In the genomic region with DNA sequence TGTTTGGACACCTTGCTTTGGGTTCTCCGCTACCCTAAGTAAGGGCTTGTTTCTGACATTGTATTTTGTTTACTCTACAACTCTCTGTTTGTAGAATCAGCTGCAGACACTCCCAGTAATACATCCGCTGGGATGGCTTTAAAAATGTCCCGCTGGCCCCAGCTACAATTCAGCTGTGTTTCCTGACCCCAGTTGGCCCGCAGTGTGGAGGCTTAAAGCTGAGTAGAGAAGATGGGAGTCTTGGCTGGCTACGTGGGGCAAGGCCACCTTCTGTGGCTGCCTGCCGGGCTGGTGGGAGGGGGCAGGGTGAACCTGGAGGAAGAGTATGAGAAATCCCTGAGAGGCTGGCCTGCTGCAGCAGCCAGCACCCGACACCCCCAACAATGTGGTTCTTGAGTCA, we compare ENCODE assay signal across 27 mouse cellular contexts. TPM values are rescaled to one million over a fixed set of nuclear protein-coding genes. Genes with fewer than 3 reads are reported as not detected.
DNase-seq lines count a peak whose midpoint lies in the region; ATAC-seq and TF ChIP-seq lines count a peak whose summit lies in the region.
"Had no signal": no experiment of that assay in that cellular context is flagged by ENCODE, and none has a peak within 500 bp of the region (broad histone marks: within the 10 kb centered on the region; RNA-seq: fewer than 3 reads in every experiment).

No protein-coding gene starts in this region.

- peak; percentile 73 for DNase-seq in kidney, postnatal 0 days (ENCODE audit: low spot score)
- DNase-seq in kidney, adult 9 months = no peak
- DNase-seq in urinary bladder, postnatal 14 days (ENCODE audit: low spot score) = peak; percentile 20
- no peak for DNase-seq in urinary bladder, postnatal 36 days (ENCODE audit: low spot score in 2 of 2)
- peak; percentile 54 for DNase-seq in gastrocnemius, postnatal 14 days
- no peak for DNase-seq in neural tube, embryonic 10.5 days (ENCODE audit: extremely low spot score, low spot score)
- DNase-seq in frontal cortex, postnatal 14 days (ENCODE audit: low spot score in 2 of 2) = no peak
- DNase-seq: adrenal gland, postnatal 10 days; cerebellum, adult 11 months; cerebellum, adult 9-10 months; cerebellum, postnatal 36 days; heart, postnatal 14 days; layer of hippocampus, postnatal 36 days; left cerebral cortex, postnatal 4 days; liver, embryonic 13.5 days; lung, adult 18-20 months; midbrain, embryonic 14.5 days; retina, postnatal 1 day had no signal

- no peak overlapping the region for H3K4me3 ChIP-seq in kidney, postnatal 0 days (replicated peaks; ENCODE audit: low read depth, low read length)
- no peak overlapping the region for H3K4me3 ChIP-seq in forebrain, embryonic 13.5 days
- H3K4me3 ChIP-seq: embryonic facial prominence, embryonic 12.5 days; forebrain, embryonic 15.5 days; hindbrain, embryonic 13.5 days; limb, embryonic 15.5 days; liver, embryonic 13.5 days; neural tube, embryonic 15.5 days had no signal

- no peak for TF ChIP-seq CTCF in kidney, postnatal 0 days (IDR thresholded peaks at IDR 0.05; ENCODE audit: low read depth)

- no peak for ATAC-seq in kidney, postnatal 0 days (replicated peaks; ENCODE audit: low FRiP score, low read depth)
- ATAC-seq in forebrain, embryonic 13.5 days = no peak
- ATAC-seq: forebrain, embryonic 15.5 days; intestine, embryonic 16.5 days; lung, postnatal 0 days; Patski had no signal

- intact Hi-C loops in gastrocnemius, postnatal 14 days (cut with DNase I; ENCODE audit: low total_unique reads) = no loop called here

- H3K9ac ChIP-seq in kidney, postnatal 0 days (ENCODE audit: low read depth, low read length) = no peak overlapping the region
- H3K9ac ChIP-seq in forebrain, embryonic 13.5 days = no peak overlapping the region
- H3K9ac ChIP-seq: embryonic facial prominence, embryonic 12.5 days; forebrain, embryonic 15.5 days; hindbrain, embryonic 13.5 days; limb, embryonic 15.5 days; liver, embryonic 13.5 days; neural tube, embryonic 15.5 days had no signal

- H3K27ac ChIP-seq in kidney, postnatal 0 days = no peak overlapping the region
- no peak overlapping the region for H3K27ac ChIP-seq in forebrain, embryonic 13.5 days
- H3K27ac ChIP-seq: embryonic facial prominence, embryonic 12.5 days; forebrain, embryonic 15.5 days; hindbrain, embryonic 13.5 days; limb, embryonic 15.5 days; liver, embryonic 13.5 days; neural tube, embryonic 15.5 days had no signal

- H3K27me3 ChIP-seq in kidney, postnatal 0 days (ENCODE audit: insufficient read depth, low read length) = no peaks in the 10 kb centered on the region
- H3K27me3 ChIP-seq in forebrain, embryonic 13.5 days = no peaks in the 10 kb centered on the region
- H3K27me3 ChIP-seq: embryonic facial prominence, embryonic 12.5 days; forebrain, embryonic 15.5 days; hindbrain, embryonic 13.5 days; limb, embryonic 15.5 days; liver, embryonic 13.5 days; neural tube, embryonic 15.5 days; Patski had no signal

- WGBS in kidney, postnatal 0 days = 48% methylated on average over 7 of the region's 7 CpGs
- 81% methylated on average over 7 of the region's 7 CpGs for WGBS in forebrain, embryonic 13.5 days

- H3K4me1 ChIP-seq in kidney, postnatal 0 days (replicated peaks; ENCODE audit: insufficient read depth, low read length) = no peaks in the 10 kb centered on the region
- H3K4me1 ChIP-seq in forebrain, embryonic 13.5 days = 0 out of 2 replicates have a peak, but pooled peaks cover 4% of the 10 kb centered on the region
- H3K4me1 ChIP-seq: embryonic facial prominence, embryonic 12.5 days; forebrain, embryonic 15.5 days; limb, embryonic 15.5 days; liver, embryonic 13.5 days; neural tube, embryonic 15.5 days had no signal

- H3K9me3 ChIP-seq in kidney, postnatal 0 days (replicated peaks; ENCODE audit: low read length) = no peaks in the 10 kb centered on the region
- H3K9me3 ChIP-seq in forebrain, embryonic 13.5 days (replicated peaks) = no peaks in the 10 kb centered on the region
- H3K9me3 ChIP-seq: embryonic facial prominence, embryonic 12.5 days; forebrain, embryonic 15.5 days; hindbrain, embryonic 13.5 days; limb, embryonic 15.5 days; liver, embryonic 13.5 days; neural tube, embryonic 15.5 days had no signal

- no peak overlapping the region for H3K4me2 ChIP-seq in kidney, postnatal 0 days (ENCODE audit: low read length)
- H3K4me2 ChIP-seq in forebrain, embryonic 13.5 days = no peak overlapping the region
- H3K4me2 ChIP-seq: embryonic facial prominence, embryonic 12.5 days; forebrain, embryonic 15.5 days; hindbrain, embryonic 13.5 days; limb, embryonic 15.5 days; liver, embryonic 13.5 days; neural tube, embryonic 15.5 days had no signal

- no peaks in the 10 kb centered on the region for H3K36me3 ChIP-seq in kidney, postnatal 0 days (ENCODE audit: insufficient read depth, low read length)
- H3K36me3 ChIP-seq in forebrain, embryonic 13.5 days (ENCODE audit: poor library complexity, severe bottlenecking) = no peaks in the 10 kb centered on the region
- H3K36me3 ChIP-seq: embryonic facial prominence, embryonic 12.5 days; forebrain, embryonic 15.5 days had no signal

RNA-seq across cellular contexts. Expression of gene Itgb3bp, which starts 59.2 kb away (rescaled TPM):
- 36.8 and 38.3 TPM in 2 replicates for polyA plus RNA-seq in kidney, postnatal 0 days (2015; fragmentation: Nextera tagmentation; extraction: Ambion mirVana)
- 1 to 10 TPM; 4.1 TPM for total RNA-seq in gastrocnemius, postnatal 14 days (2021)
- polyA plus RNA-seq in forebrain, embryonic 13.5 days (2015; fragmentation: Nextera tagmentation; extraction: Ambion mirVana) = 35.4 and 44.1 TPM in 2 replicates

RNA-seq across cellular contexts. Expression of gene Pgm1, which starts 59.6 kb away (rescaled TPM):
- polyA plus RNA-seq in kidney, postnatal 0 days (2015; fragmentation: Nextera tagmentation; extraction: Ambion mirVana) = 63.5 and 68.6 TPM in 2 replicates
- total RNA-seq in gastrocnemius, postnatal 14 days (2021) = 100 to 1,000 TPM; 889 to 917 TPM
- 30.8 and 32.1 TPM in 2 replicates for polyA plus RNA-seq in forebrain, embryonic 13.5 days (2015; fragmentation: Nextera tagmentation; extraction: Ambion mirVana)

Comparison
In these comparisons a context has a peak if more than half of its experiments do, and no peak if none do; other contexts are left out.
1. DNase-seq: peak in kidney, postnatal 0 days (single experiment), urinary bladder, postnatal 14 days (single experiment) and gastrocnemius, postnatal 14 days (single experiment); none in kidney, adult 9 months (single experiment), urinary bladder, postnatal 36 days (0 of 2), neural tube, embryonic 10.5 days (single experiment) and frontal cortex, postnatal 14 days (0 of 2).